Mouse (Mus musculus) spleen, postnatal 14 days (tissue): ENCODE results near the gene Tex19.2.

ENCODE experiments used
- DNase-seq, 2 experiments: peaks; one replicate each; pipeline ENCODE4 v3.0.0; 2021 to 2022; ENCODE audit warnings: low spot score in 2 of 2

Gene Tex19.2

GRCm38 (mm10) chr11:121118577-121118976 lies at the start of gene Tex19.2:
Gene Tex19.2, minus strand, starts transcription at chr11:121118677.
- no peak for DNase-seq

- no peak for DNase-seq
These were observed 45.3 kb upstream of the Tex19.2 start for GRCm38 (mm10) chr11:121163751-121164150.

GRCm38 (mm10) chr11:121160636-121161346 lies 42.3 kb upstream of the Tex19.2 start:
- DNase-seq: no peak

- DNase-seq: no peak
These were observed 41.5 kb upstream of the Tex19.2 start, which contains the start of gene Uts2r for GRCm38 (mm10) chr11:121159971-121160370. Gene Uts2r, plus strand, starts transcription at chr11:121160271.

- DNase-seq: no peak
These were observed 38.0 kb upstream of the Tex19.2 start for GRCm38 (mm10) chr11:121156411-121156891.

- DNase-seq: no peak
These were observed 35.7 kb upstream of the Tex19.2 start for GRCm38 (mm10) chr11:121154203-121154602.

GRCm38 (mm10) chr11:121148193-121148592 lies 29.7 kb upstream of the Tex19.2 start:
- DNase-seq: no peak

- no peak for DNase-seq
These were observed 27.4 kb upstream of the Tex19.2 start, which contains the start of gene Tex19.1 for GRCm38 (mm10) chr11:121145865-121146264. Gene Tex19.1, plus strand, starts transcription at chr11:121146143.

GRCm38 (mm10) chr11:121143325-121144015 lies 25.0 kb upstream of the Tex19.2 start:
- DNase-seq: no peak

- no peak for DNase-seq
These were observed 20.3 kb upstream of the Tex19.2 start for GRCm38 (mm10) chr11:121138732-121139131.

GRCm38 (mm10) chr11:121137682-121138081 lies 19.2 kb upstream of the Tex19.2 start:
- no peak for DNase-seq

- DNase-seq: no peak
These were observed 16.1 kb upstream of the Tex19.2 start for GRCm38 (mm10) chr11:121134600-121134999.

GRCm38 (mm10) chr11:121129616-121130015 lies 11.1 kb upstream of the Tex19.2 start:
- DNase-seq: no peak

GRCm38 (mm10) chr11:121127441-121127840 lies 9.0 kb upstream of the Tex19.2 start:
- DNase-seq: no peak

- no peak for DNase-seq
These were observed 7.9 kb upstream of the Tex19.2 start for GRCm38 (mm10) chr11:121126395-121126794.

- DNase-seq: no peak
These were observed 7.2 kb upstream of the Tex19.2 start for GRCm38 (mm10) chr11:121125522-121126172.

- DNase-seq: no peak
These were observed 5.0 kb upstream of the Tex19.2 start for GRCm38 (mm10) chr11:121123438-121123837.

- no peak for DNase-seq
These were observed 3.7 kb upstream of the Tex19.2 start for GRCm38 (mm10) chr11:121122024-121122670.

- DNase-seq: no peak
These were observed 2.7 kb upstream of the Tex19.2 start for GRCm38 (mm10) chr11:121121151-121121550.

- no peak for DNase-seq
These were observed 371 bp downstream of the Tex19.2 start for GRCm38 (mm10) chr11:121118106-121118505.

- DNase-seq: no peak
These were observed 6.2 kb downstream of the Tex19.2 start for GRCm38 (mm10) chr11:121112091-121112775.
